In the genomic region with DNA sequence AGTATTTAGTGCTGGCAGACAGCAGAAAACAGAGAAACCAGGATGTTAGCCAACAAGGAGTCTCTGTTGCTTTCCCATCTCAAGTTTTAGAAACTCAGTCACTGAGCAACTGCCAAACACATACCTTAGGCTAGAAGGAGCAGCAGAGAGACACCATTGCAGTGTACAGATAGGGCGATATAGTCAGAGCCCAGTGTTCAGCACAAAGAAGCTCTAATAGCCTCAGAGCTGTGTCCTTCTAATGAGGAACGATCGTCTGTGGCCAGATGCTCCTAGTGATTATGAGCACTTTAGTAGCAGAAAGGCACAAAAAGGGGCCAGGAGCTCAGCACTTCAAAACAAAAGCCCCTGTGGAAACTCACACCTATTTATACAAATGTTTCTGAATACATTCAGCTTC, we compare ENCODE assay signal across 20 mouse cellular contexts.
A peak's percentile ranks its signal among the peaks of the same experiment; 100 is the strongest.
DNase-seq lines count a peak whose midpoint lies in the region; ATAC-seq and TF ChIP-seq lines count a peak whose summit lies in the region.
"Had no signal": no experiment of that assay in that cellular context is flagged by ENCODE, and none has a peak within 500 bp of the region (broad histone marks: within the 10 kb centered on the region; RNA-seq: fewer than 3 reads in every experiment).

No protein-coding gene starts in this region.

- H3K4me2 ChIP-seq in forebrain, embryonic 11.5 days (ENCODE audit: low read depth, low read length, severe bottlenecking), result no peak overlapping the region
- no peak overlapping the region for H3K4me2 ChIP-seq in forebrain, embryonic 12.5 days
- H3K4me2 ChIP-seq in midbrain, embryonic 11.5 days, result no peak overlapping the region
- H3K4me2 ChIP-seq in midbrain, embryonic 13.5 days (replicated peaks), result no peak overlapping the region
- no peak overlapping the region for H3K4me2 ChIP-seq in midbrain, postnatal 0 days (ENCODE audit: low read depth, low read length, poor library complexity, severe bottlenecking)
- H3K4me2 ChIP-seq: embryonic facial prominence, embryonic 12.5 days; forebrain, embryonic 15.5 days had no signal

- TF ChIP-seq CTCF in midbrain, postnatal 0 days (IDR thresholded peaks at IDR 0.05), result no peak

- no peak overlapping the region for H3K4me3 ChIP-seq in forebrain, embryonic 11.5 days (ENCODE audit: low read depth, low read length)
- H3K4me3 ChIP-seq in forebrain, embryonic 12.5 days (replicated peaks), result no peak overlapping the region
- no peak overlapping the region for H3K4me3 ChIP-seq in midbrain, embryonic 11.5 days (ENCODE audit: low read depth, low read length)
- H3K4me3 ChIP-seq in midbrain, embryonic 10.5 days, result no peak overlapping the region
- H3K4me3 ChIP-seq in midbrain, embryonic 13.5 days (replicated peaks), result no peak overlapping the region
- no peak overlapping the region for H3K4me3 ChIP-seq in midbrain, postnatal 0 days (ENCODE audit: low read depth, low read length)
- H3K4me3 ChIP-seq: embryonic facial prominence, embryonic 10.5 days; embryonic facial prominence, embryonic 12.5 days; forebrain, embryonic 15.5 days had no signal

- H3K27ac ChIP-seq in forebrain, embryonic 11.5 days (ENCODE audit: low read depth, low read length), result no peak overlapping the region
- H3K27ac ChIP-seq in forebrain, embryonic 12.5 days, result no peak overlapping the region
- H3K27ac ChIP-seq in midbrain, embryonic 11.5 days (ENCODE audit: low read depth, low read length), result no peak overlapping the region
- H3K27ac ChIP-seq in midbrain, embryonic 10.5 days (replicated peaks), result no peak overlapping the region
- no peak overlapping the region for H3K27ac ChIP-seq in midbrain, embryonic 13.5 days
- no peak overlapping the region for H3K27ac ChIP-seq in midbrain, postnatal 0 days (ENCODE audit: low read depth, low read length)
- H3K27ac ChIP-seq: embryonic facial prominence, embryonic 10.5 days; embryonic facial prominence, embryonic 12.5 days; forebrain, embryonic 15.5 days had no signal

- H3K27me3 ChIP-seq in forebrain, embryonic 11.5 days (ENCODE audit: control insufficient read depth, insufficient read depth, low read length), result no peaks in the 10 kb centered on the region
- no peaks in the 10 kb centered on the region for H3K27me3 ChIP-seq in forebrain, embryonic 12.5 days
- H3K27me3 ChIP-seq in midbrain, embryonic 11.5 days (ENCODE audit: control insufficient read depth, insufficient read depth, low read length), result no peaks in the 10 kb centered on the region
- no peaks in the 10 kb centered on the region for H3K27me3 ChIP-seq in midbrain, embryonic 10.5 days (ENCODE audit: low read depth, poor library complexity, severe bottlenecking)
- H3K27me3 ChIP-seq in midbrain, embryonic 13.5 days, result no peaks in the 10 kb centered on the region
- H3K27me3 ChIP-seq in midbrain, postnatal 0 days (ENCODE audit: insufficient read depth, low read length), result no peaks in the 10 kb centered on the region
- H3K27me3 ChIP-seq: CH12.LX; embryonic facial prominence, embryonic 12.5 days; forebrain, embryonic 15.5 days; Patski had no signal

- WGBS in forebrain, embryonic 11.5 days, result 70% methylated on average over 3 of the region's 3 CpGs
- WGBS in forebrain, embryonic 12.5 days, result 44% methylated on average over 3 of the region's 3 CpGs
- 82% methylated on average over 3 of the region's 3 CpGs for WGBS in midbrain, embryonic 11.5 days
- WGBS in midbrain, embryonic 10.5 days, result 85% methylated on average over 3 of the region's 3 CpGs
- 58% methylated on average over 3 of the region's 3 CpGs for WGBS in midbrain, embryonic 13.5 days
- WGBS in midbrain, postnatal 0 days, result 58% methylated on average over 3 of the region's 3 CpGs

- no peak overlapping the region for H3K9ac ChIP-seq in forebrain, embryonic 11.5 days (ENCODE audit: low read length)
- no peak overlapping the region for H3K9ac ChIP-seq in forebrain, embryonic 12.5 days
- no peak overlapping the region for H3K9ac ChIP-seq in midbrain, embryonic 11.5 days (ENCODE audit: low read length)
- no peak overlapping the region for H3K9ac ChIP-seq in midbrain, embryonic 13.5 days (replicated peaks)
- H3K9ac ChIP-seq in midbrain, postnatal 0 days (replicated peaks; ENCODE audit: low read length, poor library complexity, severe bottlenecking), result no peak overlapping the region
- H3K9ac ChIP-seq: embryonic facial prominence, embryonic 12.5 days; forebrain, embryonic 15.5 days; forebrain, postnatal 0 days had no signal

- peak; percentile 66; the same call in 1 of the 2 replicates for ATAC-seq in forebrain, embryonic 11.5 days (replicated peaks; ENCODE audit: low FRiP score)
- ATAC-seq in forebrain, embryonic 12.5 days (ENCODE audit: low FRiP score), result no peak
- ATAC-seq in midbrain, embryonic 11.5 days (ENCODE audit: low FRiP score), result 0 out of 2 replicates have a peak, but pooled peaks have one; percentile 55
- peak; percentile 45; the same call in 1 of the 2 replicates for ATAC-seq in midbrain, embryonic 13.5 days
- ATAC-seq in midbrain, postnatal 0 days (ENCODE audit: low FRiP score), result no peak
- ATAC-seq: activated CD4-positive, CD25-positive, alpha-beta regulatory T cell, adult 4 months; CD4-positive, CD25-positive, alpha-beta regulatory T cell, adult 4 months; forebrain, embryonic 15.5 days; forebrain, postnatal 0 days; Patski had no signal

- DNase-seq in forebrain, embryonic 11.5 days (ENCODE audit: low spot score), result no peak
- peak; percentile 71 for DNase-seq in midbrain, embryonic 11.5 days (ENCODE audit: low spot score, missing footprints)
- DNase-seq in midbrain, embryonic 10.5 days (ENCODE audit: low spot score), result no peak
- DNase-seq in midbrain, postnatal 0 days (ENCODE audit: low spot score), result no peak
- DNase-seq: B cell, adult 2 months; cerebellum, adult 11-12 months; cerebellum, adult 2 months; cerebellum, adult 9-10 months; cerebellum, postnatal 25 days; forebrain, postnatal 0 days had no signal

- H3K4me1 ChIP-seq in forebrain, embryonic 11.5 days (replicated peaks; ENCODE audit: control insufficient read depth, insufficient read depth, low read length), result no peaks in the 10 kb centered on the region
- H3K4me1 ChIP-seq in forebrain, embryonic 12.5 days, result no peaks in the 10 kb centered on the region
- H3K4me1 ChIP-seq in midbrain, embryonic 11.5 days (ENCODE audit: control insufficient read depth, insufficient read depth, low read length), result no peaks in the 10 kb centered on the region
- H3K4me1 ChIP-seq in midbrain, embryonic 10.5 days, result no peaks in the 10 kb centered on the region
- H3K4me1 ChIP-seq in midbrain, embryonic 13.5 days (replicated peaks), result no peaks in the 10 kb centered on the region
- no peaks in the 10 kb centered on the region for H3K4me1 ChIP-seq in midbrain, postnatal 0 days (ENCODE audit: insufficient read depth, low read length)
- H3K4me1 ChIP-seq: embryonic facial prominence, embryonic 10.5 days; embryonic facial prominence, embryonic 12.5 days; forebrain, embryonic 15.5 days had no signal

- H3K36me3 ChIP-seq in forebrain, embryonic 11.5 days (ENCODE audit: control insufficient read depth, insufficient read depth, low read length), result no peaks in the 10 kb centered on the region
- H3K36me3 ChIP-seq in forebrain, embryonic 12.5 days (replicated peaks), result no peaks in the 10 kb centered on the region
- H3K36me3 ChIP-seq in midbrain, embryonic 11.5 days (ENCODE audit: control insufficient read depth, insufficient read depth, low read length), result no peaks in the 10 kb centered on the region
- no peaks in the 10 kb centered on the region for H3K36me3 ChIP-seq in midbrain, embryonic 10.5 days
- H3K36me3 ChIP-seq in midbrain, embryonic 13.5 days, result no peaks in the 10 kb centered on the region
- no peaks in the 10 kb centered on the region for H3K36me3 ChIP-seq in midbrain, postnatal 0 days (ENCODE audit: insufficient read depth, low read length)
- H3K36me3 ChIP-seq: embryonic facial prominence, embryonic 10.5 days; embryonic facial prominence, embryonic 12.5 days; forebrain, embryonic 15.5 days; G1E had no signal

- H3K9me3 ChIP-seq in forebrain, embryonic 11.5 days (ENCODE audit: control insufficient read depth, low read length), result no peaks in the 10 kb centered on the region
- H3K9me3 ChIP-seq in forebrain, embryonic 12.5 days, result no peaks in the 10 kb centered on the region
- no peaks in the 10 kb centered on the region for H3K9me3 ChIP-seq in midbrain, embryonic 11.5 days (ENCODE audit: control insufficient read depth, low read length)
- H3K9me3 ChIP-seq in midbrain, embryonic 10.5 days (replicated peaks), result no peaks in the 10 kb centered on the region
- no peaks in the 10 kb centered on the region for H3K9me3 ChIP-seq in midbrain, embryonic 13.5 days
- no peaks in the 10 kb centered on the region for H3K9me3 ChIP-seq in midbrain, postnatal 0 days (ENCODE audit: low read length)
- H3K9me3 ChIP-seq: embryonic facial prominence, embryonic 10.5 days; embryonic facial prominence, embryonic 12.5 days; forebrain, embryonic 15.5 days had no signal

Comparison
In these comparisons a context has a peak if more than half of its experiments do, and no peak if none do; other contexts are left out.
1. ATAC-seq: peak in forebrain, embryonic 11.5 days (single experiment), midbrain, embryonic 11.5 days (single experiment) and midbrain, embryonic 13.5 days (single experiment); none in forebrain, embryonic 12.5 days (single experiment) and midbrain, postnatal 0 days (single experiment).